8 mouse cellular contexts compared by ENCODE assay signal in the genomic region with DNA sequence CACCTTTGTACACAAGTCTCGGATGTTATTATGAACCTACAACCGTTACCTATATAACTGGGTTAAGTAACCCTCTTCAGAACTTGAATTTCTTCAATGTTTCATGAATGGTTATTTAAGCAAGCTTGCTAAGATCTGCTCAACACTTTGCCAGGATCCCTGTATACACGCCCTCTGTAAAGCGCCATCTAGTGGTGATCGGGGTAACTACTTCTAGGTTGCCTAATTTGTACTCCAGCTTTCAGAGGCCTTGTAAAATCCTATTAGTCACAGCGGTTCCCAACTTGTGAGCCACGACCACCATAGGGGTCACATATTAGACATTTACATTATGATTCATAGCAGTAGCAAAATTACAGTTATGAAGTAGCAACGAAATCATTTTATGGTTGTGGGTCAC. TPM values are rescaled to one million over a fixed set of nuclear protein-coding genes. Genes with fewer than 3 reads are reported as not detected.
A peak's percentile ranks its signal among the peaks of the same experiment; 100 is the strongest.
DNase-seq lines count a peak whose midpoint lies in the region; ATAC-seq and TF ChIP-seq lines count a peak whose summit lies in the region.

No protein-coding gene starts in this region.

- H3K4me3 ChIP-seq in heart, embryonic 12.5 days, result no peak overlapping the region
- H3K4me3 ChIP-seq in forebrain, postnatal 0 days (ENCODE audit: low read depth, low read length), result no peak overlapping the region
- H3K4me3 ChIP-seq in hindbrain, embryonic 14.5 days (replicated peaks; ENCODE audit: low read length), result no peak overlapping the region

- ATAC-seq in heart, embryonic 12.5 days (ENCODE audit: insufficient number of reproducible peaks, low FRiP score), result no peak
- ATAC-seq in forebrain, postnatal 0 days, result peak; percentile 55; the same call in 1 of the 2 replicates
- ATAC-seq in hindbrain, embryonic 14.5 days (ENCODE audit: low FRiP score), result peak; percentile 72; the same call in 1 of the 2 replicates
- ATAC-seq in megakaryocyte, adult 5-6 weeks (ENCODE audit: poor library complexity, severe bottlenecking), result peak; percentile 80

- no peak overlapping the region for H3K9ac ChIP-seq in heart, embryonic 12.5 days
- H3K9ac ChIP-seq in forebrain, postnatal 0 days, result no peak overlapping the region
- H3K9ac ChIP-seq in hindbrain, embryonic 14.5 days, result no peak overlapping the region

- 0 out of 2 replicates have a peak, but pooled peaks cover 5% of the 10 kb centered on the region for H3K4me1 ChIP-seq in heart, embryonic 12.5 days (replicated peaks)
- H3K4me1 ChIP-seq in forebrain, postnatal 0 days (ENCODE audit: insufficient read depth), result 0 out of 2 replicates have a peak, but pooled peaks cover 6% of the 10 kb centered on the region
- no peaks in the 10 kb centered on the region for H3K4me1 ChIP-seq in hindbrain, embryonic 14.5 days (replicated peaks; ENCODE audit: control insufficient read depth, insufficient read depth, low read length)

- peak; percentile 87 for DNase-seq in heart, adult 11 months
- DNase-seq in cerebellum, adult 8-10 months, result peak; percentile 62
- peak; percentile 84 for DNase-seq in forebrain, postnatal 0 days
- DNase-seq in hindbrain, embryonic 14.5 days (ENCODE audit: low spot score), result peak; percentile 85
- peak; percentile 44 to 72 for DNase-seq in layer of hippocampus, postnatal 36 days
- DNase-seq in right cerebral cortex, postnatal 14 days, result peak; percentile 77

- no peak overlapping the region for H3K4me2 ChIP-seq in heart, embryonic 12.5 days
- H3K4me2 ChIP-seq in forebrain, postnatal 0 days (ENCODE audit: low read depth), result no peak overlapping the region
- no peak overlapping the region for H3K4me2 ChIP-seq in hindbrain, embryonic 14.5 days (replicated peaks)

- H3K27ac ChIP-seq in heart, embryonic 12.5 days (ENCODE audit: poor library complexity, severe bottlenecking), result no peak overlapping the region
- H3K27ac ChIP-seq in forebrain, postnatal 0 days (ENCODE audit: low read depth, low read length), result no peak overlapping the region
- H3K27ac ChIP-seq in hindbrain, embryonic 14.5 days, result no peak overlapping the region

- 17% methylated on average over 8 of the region's 8 CpGs for WGBS in heart, embryonic 12.5 days
- 18% methylated on average over 8 of the region's 8 CpGs for WGBS in forebrain, postnatal 0 days
- 20% methylated on average over 8 of the region's 8 CpGs for WGBS in hindbrain, embryonic 14.5 days

- peak; percentile 89 for TF ChIP-seq CTCF in forebrain, postnatal 0 days (IDR thresholded peaks at IDR 0.05; ENCODE audit: low read depth)

- no peaks in the 10 kb centered on the region for H3K27me3 ChIP-seq in heart, embryonic 12.5 days (replicated peaks)
- H3K27me3 ChIP-seq in forebrain, postnatal 0 days (ENCODE audit: insufficient read depth, low read length), result no peaks in the 10 kb centered on the region
- H3K27me3 ChIP-seq in hindbrain, embryonic 14.5 days (ENCODE audit: control insufficient read depth, insufficient read depth, low read length), result no peaks in the 10 kb centered on the region

- H3K9me3 ChIP-seq in heart, embryonic 12.5 days (replicated peaks), result no peaks in the 10 kb centered on the region
- H3K9me3 ChIP-seq in forebrain, postnatal 0 days (ENCODE audit: low read length), result no peaks in the 10 kb centered on the region
- H3K9me3 ChIP-seq in hindbrain, embryonic 14.5 days (ENCODE audit: control insufficient read depth, low read length), result no peaks in the 10 kb centered on the region

- no peaks in the 10 kb centered on the region for H3K36me3 ChIP-seq in heart, embryonic 12.5 days
- no peaks in the 10 kb centered on the region for H3K36me3 ChIP-seq in forebrain, postnatal 0 days (ENCODE audit: insufficient read depth)
- no peaks in the 10 kb centered on the region for H3K36me3 ChIP-seq in hindbrain, embryonic 14.5 days (replicated peaks; ENCODE audit: control insufficient read depth, insufficient read depth)

RNA-seq across cellular contexts. Expression of a gene that starts 4.5 kb away (rescaled TPM):
- polyA plus RNA-seq in heart, embryonic 12.5 days (2016; fragmentation: Nextera tagmentation; extraction: Ambion mirVana), result 0.06 TPM in 1 of 2 replicates, not detected in the other
- total RNA-seq in forebrain, postnatal 0 days (2014; rRNA removed), result 0.77 and 1.5 TPM in 2 replicates
- 0.62 and 1.2 TPM in 2 replicates for polyA plus RNA-seq in forebrain, postnatal 0 days (2015; fragmentation: Nextera tagmentation; extraction: Ambion mirVana)
- polyA plus RNA-seq in hindbrain, embryonic 14.5 days (2014; fragmentation: Nextera tagmentation; extraction: Ambion mirVana), result 0.74 and 0.93 TPM in 2 replicates
- 1 to 10 TPM in 1 of 2 experiments, under 1 TPM in 1; 0.45 to 1.1 TPM for total RNA-seq in layer of hippocampus, postnatal 36 days (2021)
- not detected in 2 replicates for total RNA-seq in megakaryocyte, adult 5-6 weeks (2015)
- 0.04 TPM in 1 of 2 replicates, not detected in the other for total RNA-seq in megakaryocyte, adult 5-6 weeks (2017)

RNA-seq across cellular contexts. Expression of a gene that starts 33.1 kb away (rescaled TPM):
- polyA plus RNA-seq in heart, embryonic 12.5 days (2016; fragmentation: Nextera tagmentation; extraction: Ambion mirVana), result 112 TPM in 2 replicates
- 80.0 and 89.2 TPM in 2 replicates for total RNA-seq in forebrain, postnatal 0 days (2014; rRNA removed)
- 163 and 173 TPM in 2 replicates for polyA plus RNA-seq in forebrain, postnatal 0 days (2015; fragmentation: Nextera tagmentation; extraction: Ambion mirVana)
- 128 and 145 TPM in 2 replicates for polyA plus RNA-seq in hindbrain, embryonic 14.5 days (2014; fragmentation: Nextera tagmentation; extraction: Ambion mirVana)
- total RNA-seq in layer of hippocampus, postnatal 36 days (2021), result 100 to 1,000 TPM; 105 to 108 TPM
- total RNA-seq in megakaryocyte, adult 5-6 weeks (2015), result 52.8 and 57.4 TPM in 2 replicates
- 62.7 and 90.2 TPM in 2 replicates for total RNA-seq in megakaryocyte, adult 5-6 weeks (2017)
